Mouse (Mus musculus): ENCODE results near the gene Slc22a13.

DNA sequence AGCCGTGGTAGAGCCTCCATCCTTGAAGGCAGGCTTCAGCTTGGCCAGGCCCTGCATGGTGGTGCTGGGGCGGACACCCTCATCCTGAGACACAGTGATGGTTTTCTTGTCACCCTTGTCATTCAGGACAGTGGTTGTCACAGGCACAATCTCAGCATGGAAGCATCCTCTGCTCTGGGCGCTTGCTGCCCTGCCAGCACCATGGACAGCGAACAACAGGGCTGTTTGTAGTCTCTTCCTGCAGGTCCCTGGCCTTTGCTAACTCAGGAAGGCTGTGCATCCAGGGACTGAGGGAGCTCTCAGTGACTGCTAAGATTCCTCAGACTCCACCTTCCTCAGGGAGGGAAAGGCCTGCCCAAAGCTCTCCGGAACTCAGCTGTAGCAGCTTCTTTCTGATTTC lies 59.3 kb downstream of the Slc22a13 start:
- TF ChIP-seq CTCF (IDR thresholded peaks at IDR 0.05), result no peak
- no peak for TF ChIP-seq POLR2A (IDR thresholded peaks at IDR 0.05; ENCODE audit: insufficient read depth, low read depth, low read length)

Measured in heart, adult 2 months (tissue).